Mouse (Mus musculus) C2C12 (cell line): ENCODE results near the gene Hmbs. TPM values are rescaled to one million over a fixed set of nuclear protein-coding genes. Genes with fewer than 3 reads are reported as not detected.
"Not testable (repeated sequence)": the region's sequence is repeated elsewhere in the genome, so short reads cannot be mapped to it uniquely, and the experiment has no call there.

Experiments used
- H3K27me3 ChIP-seq: one replicate; pipeline ENCODE4 v1.6.1; 2011; ENCODE audit not compliant: control insufficient read depth, insufficient read depth, insufficient read length
- H3K36me3 ChIP-seq: one replicate; pipeline ENCODE4 v1.6.1; 2011; ENCODE audit not compliant: control insufficient read depth, insufficient read depth
- H3K4me3 ChIP-seq: one replicate; pipeline ENCODE4 v1.5.1; 2011; ENCODE audit warnings: mild to moderate bottlenecking, control low read depth; ENCODE audit not compliant: poor library complexity, insufficient read depth, severe bottlenecking
- H3K79me2 ChIP-seq: one replicate; pipeline ENCODE4 v1.6.1; 2011; ENCODE audit not compliant: control insufficient read depth, insufficient read depth
- H3K79me3 ChIP-seq: one replicate; pipeline ENCODE4 v1.6.1; 2011; ENCODE audit warnings: low read depth, control low read depth
- H3ac ChIP-seq: one replicate; pipeline ENCODE3; 2011; ENCODE audit warnings: low read depth; ENCODE audit not compliant: control insufficient read depth, insufficient read length
- CEBPB ChIP-seq: IDR thresholded peaks from one replicate; pipeline ENCODE4 v1.6.1; 2011; ENCODE audit warnings: low read depth, mild to moderate bottlenecking, control low read depth, moderate library complexity
- CTCF ChIP-seq: IDR thresholded peaks from one replicate; pipeline ENCODE4 v1.5.1; 2011; ENCODE audit not compliant: control insufficient read depth, insufficient read depth, insufficient read length
- FOSL1 ChIP-seq: IDR thresholded peaks from one replicate; pipeline ENCODE4 v1.8.0; 2011; ENCODE audit warnings: mild to moderate bottlenecking, low read length; ENCODE audit not compliant: poor library complexity, insufficient read depth, severe bottlenecking
- MAX ChIP-seq: IDR thresholded peaks from one replicate; pipeline ENCODE4 v1.6.1; 2011; ENCODE audit warnings: mild to moderate bottlenecking, control low read depth
- MYOD1 ChIP-seq: IDR thresholded peaks from one replicate; pipeline ENCODE4 v1.6.1; 2011; ENCODE audit warnings: low read depth; ENCODE audit not compliant: control insufficient read depth, insufficient read length
- MYOG ChIP-seq: IDR thresholded peaks from one replicate; pipeline ENCODE4 v1.6.1; 2011; ENCODE audit not compliant: control insufficient read depth, insufficient read length; ENCODE audit errors: extremely low read depth
- USF1 ChIP-seq: IDR thresholded peaks from one replicate; pipeline ENCODE4 v1.6.1; 2011; ENCODE audit warnings: low read depth, mild to moderate bottlenecking, control low read depth, moderate library complexity
- polyA plus RNA-seq: library from polyadenylated mRNA; unstranded; fragments of >200 nt; fragmentation: generic; extraction: Trizol; gene quantifications from one replicate; pipeline ENCODE4 v1.2.1, GENCODE M21; 2012; ENCODE audit warnings: missing spikeins

Gene Hmbs
- polyA plus RNA-seq, 1 experiment = 59.6 TPM

DNA sequence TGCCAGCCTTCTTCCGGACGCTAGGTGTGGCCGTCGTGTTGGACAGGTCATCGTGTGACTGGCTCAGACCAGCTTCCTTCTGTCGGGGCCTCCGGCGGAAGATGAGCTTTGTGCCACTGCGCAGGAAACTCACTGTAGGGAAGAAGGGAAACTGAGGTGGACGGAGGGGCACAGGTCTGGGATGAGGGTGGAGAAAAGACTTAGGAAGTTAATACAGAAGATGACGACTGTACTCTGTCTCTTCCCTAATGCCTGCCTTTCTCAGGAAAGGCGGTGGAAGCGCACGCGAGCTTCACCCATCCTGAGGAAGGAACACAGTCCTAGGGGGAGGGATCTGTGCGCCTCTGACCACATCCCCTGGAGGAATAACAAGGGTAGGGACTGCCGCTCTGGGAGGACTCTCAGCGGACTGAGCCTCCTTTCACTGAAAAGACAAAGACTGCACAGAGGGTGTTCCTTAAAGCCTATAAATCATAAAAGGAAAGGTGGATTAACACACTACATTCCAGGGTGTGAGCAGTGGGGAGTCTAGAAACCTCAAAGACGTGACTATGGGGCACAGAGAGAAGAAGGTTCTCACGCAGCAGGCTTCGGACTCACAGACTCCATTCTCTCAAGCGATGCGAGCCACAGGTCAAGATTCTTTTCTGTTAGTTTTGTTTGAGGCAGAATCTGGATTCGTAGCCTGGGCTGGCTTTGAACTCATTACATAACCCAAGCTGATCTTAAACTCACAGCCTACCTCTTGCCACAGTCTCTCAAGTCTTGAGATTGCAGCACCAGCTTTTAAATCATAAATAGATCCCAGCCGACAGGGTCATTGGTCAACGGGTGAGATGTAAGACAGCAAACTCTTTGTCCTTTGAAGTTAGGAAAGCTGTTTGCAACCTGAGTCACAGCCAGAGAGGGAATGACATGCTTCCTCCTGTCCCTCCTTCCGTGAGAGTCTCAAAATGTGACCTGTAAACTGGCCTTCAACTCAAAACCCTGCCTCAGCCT, 32.6 kb downstream of the Hmbs start:
- H3K27me3 ChIP-seq = no peaks in the 10 kb centered on the region
- H3ac ChIP-seq = no peak overlapping the region
- no peaks in the 10 kb centered on the region for H3K79me2 ChIP-seq
- TF ChIP-seq CEBPB (no peak), MYOD1 (no peak), USF1 (no peak), FOSL1 (no peak), CTCF (no peak), MAX (no peak), MYOG (no peak)
- peaks cover 4% of the 10 kb centered on the region for H3K36me3 ChIP-seq
- no peaks in the 10 kb centered on the region for H3K79me3 ChIP-seq
- no peak overlapping the region for H3K4me3 ChIP-seq

DNA sequence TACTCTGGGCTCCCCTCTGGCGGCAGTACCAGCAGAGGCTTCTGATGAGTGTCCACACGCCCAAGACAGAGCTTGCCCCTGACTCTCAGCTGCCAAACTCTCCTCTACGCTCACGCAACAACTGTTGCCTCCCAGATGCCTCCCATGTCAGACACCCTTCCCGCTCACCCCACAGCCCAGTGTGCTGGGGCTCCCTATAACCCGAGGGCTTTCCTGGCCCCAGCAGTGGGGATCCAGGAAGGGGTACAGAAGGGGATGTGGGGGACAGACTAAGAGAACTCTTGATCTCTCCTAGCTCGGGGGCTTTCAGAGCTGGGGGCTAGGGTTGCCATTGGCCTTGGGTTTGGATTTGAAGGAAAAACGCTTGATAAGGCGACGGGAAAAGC, 33.3 kb downstream of the Hmbs start:
- Histone ChIP-seq H3K27me3 (no peaks in the 10 kb centered on the region), H3K4me3 (no peak overlapping the region), H3ac (no peak overlapping the region), H3K79me3 (no peaks in the 10 kb centered on the region), H3K79me2 (no peaks in the 10 kb centered on the region), H3K36me3 (peaks cover 4% of the 10 kb centered on the region)
- no peak for TF ChIP-seq USF1

DNA sequence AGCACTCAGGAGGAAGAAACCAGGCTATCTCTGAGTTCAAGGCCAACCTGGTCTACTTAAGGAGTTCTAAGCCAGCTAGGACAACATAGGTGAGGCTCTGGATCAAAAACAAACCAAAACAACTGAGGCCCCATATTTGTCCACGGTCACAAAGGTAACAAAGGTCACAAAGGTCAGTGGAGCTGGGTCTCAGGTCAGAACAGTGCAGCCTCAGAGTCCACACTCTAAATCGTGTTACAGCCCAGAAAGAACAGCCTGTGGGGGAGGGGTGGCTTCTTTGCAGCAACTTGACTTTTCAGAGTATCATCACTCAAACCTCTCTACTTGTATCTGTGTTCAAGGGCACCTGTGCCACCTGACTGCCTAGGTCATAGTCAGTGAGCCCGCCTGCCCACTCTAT, 34.3 kb downstream of the Hmbs start:
- H3K27me3 ChIP-seq = no peaks in the 10 kb centered on the region
- no peak overlapping the region for H3K4me3 ChIP-seq
- no peak overlapping the region for H3ac ChIP-seq
- peaks cover 4% of the 10 kb centered on the region for H3K79me3 ChIP-seq
- peaks cover 4% of the 10 kb centered on the region for H3K36me3 ChIP-seq
- peaks cover 7% of the 10 kb centered on the region for H3K79me2 ChIP-seq
- no peak for TF ChIP-seq MYOG

DNA sequence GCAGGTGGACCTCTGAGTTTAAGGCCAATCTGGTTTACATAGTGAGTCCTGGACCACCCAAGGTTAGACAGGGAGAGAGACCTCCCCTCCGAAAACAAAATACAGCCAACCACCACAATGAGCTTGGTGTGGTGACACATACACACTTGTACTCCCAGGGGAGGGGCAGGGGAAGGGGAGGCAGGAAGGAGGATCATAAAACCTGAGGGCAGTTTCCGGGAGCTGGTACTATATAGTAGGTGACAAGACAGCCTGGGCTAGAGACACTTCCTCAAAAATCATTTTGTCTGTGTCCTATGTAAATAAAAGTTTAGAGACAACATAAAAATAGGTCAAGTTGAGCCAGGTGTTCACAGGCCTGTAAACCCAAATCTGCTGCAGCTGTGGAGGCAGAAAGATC, 36.8 kb downstream of the Hmbs start:
- peaks cover 29% of the 10 kb centered on the region for H3K79me2 ChIP-seq
- peaks cover 12% of the 10 kb centered on the region for H3K79me3 ChIP-seq
- H3K27me3 ChIP-seq = no peaks in the 10 kb centered on the region
- TF ChIP-seq MAX (no peak), CEBPB (no peak), MYOG (no peak), CTCF (no peak), FOSL1 (no peak), USF1 (no peak), MYOD1 (no peak)
- H3ac ChIP-seq = no peak overlapping the region
- peaks cover 5% of the 10 kb centered on the region for H3K36me3 ChIP-seq
- H3K4me3 ChIP-seq = no peak overlapping the region

DNA sequence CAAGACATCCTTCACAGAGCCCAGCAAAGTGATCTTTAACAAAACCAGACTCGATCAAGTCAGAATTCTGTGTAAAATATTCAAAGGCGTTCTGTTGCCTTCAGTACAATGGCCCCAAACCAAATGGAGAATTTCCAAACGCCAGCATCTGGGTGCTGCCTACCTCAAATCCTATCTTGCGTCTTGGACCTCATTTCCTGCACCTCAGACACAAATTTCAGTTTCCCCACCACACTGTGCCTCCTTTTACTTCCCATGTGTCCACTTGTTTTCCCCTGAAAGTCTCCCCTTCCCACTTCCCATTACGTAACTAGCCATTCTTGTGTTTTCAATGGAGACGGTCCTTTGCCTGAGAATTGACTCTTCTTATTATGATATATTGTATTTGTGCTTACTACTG, 37.5 kb downstream of the Hmbs start:
- H3ac ChIP-seq = no peak overlapping the region
- peaks cover 12% of the 10 kb centered on the region for H3K79me3 ChIP-seq
- H3K36me3 ChIP-seq = peaks cover 12% of the 10 kb centered on the region
- H3K4me3 ChIP-seq = no peak overlapping the region
- H3K27me3 ChIP-seq = no peaks in the 10 kb centered on the region
- TF ChIP-seq FOSL1 = no peak
- no peak for TF ChIP-seq MYOG
- no peak for TF ChIP-seq MAX
- TF ChIP-seq USF1 = no peak
- no peak for TF ChIP-seq CEBPB
- TF ChIP-seq MYOD1 = no peak
- TF ChIP-seq CTCF = no peak
- peaks cover 29% of the 10 kb centered on the region for H3K79me2 ChIP-seq

DNA sequence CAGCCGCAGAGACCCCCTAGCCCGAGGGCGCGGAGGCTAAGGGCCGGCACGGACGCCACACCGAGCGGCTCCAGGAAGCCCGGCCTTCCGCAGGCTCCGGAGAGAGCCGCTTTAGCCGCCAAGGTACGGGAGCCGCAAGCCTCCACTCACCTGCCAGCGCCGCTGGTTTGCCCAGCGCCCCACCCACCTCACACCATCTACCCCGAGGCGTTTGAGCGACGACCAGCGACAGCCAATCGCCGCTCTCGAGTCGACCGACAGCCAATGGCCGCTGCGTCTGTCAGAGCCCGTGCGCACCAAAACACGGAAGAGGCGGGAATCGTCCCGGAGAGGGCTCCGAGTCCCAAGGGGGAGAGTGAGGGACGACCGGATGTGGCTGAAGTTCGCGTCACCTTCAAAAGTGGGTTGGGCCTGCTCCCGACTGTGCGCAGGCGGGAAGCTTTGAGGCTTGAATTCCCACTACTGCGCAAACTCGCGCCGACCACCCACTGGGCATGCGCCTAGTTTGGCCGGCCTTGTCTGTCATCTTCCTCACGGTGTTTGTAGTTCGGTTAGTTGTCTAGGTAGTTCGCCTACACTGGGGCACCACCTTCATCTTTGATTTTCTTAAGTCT, 38.5 kb downstream of the Hmbs start, which contains the start of gene Hinfp:
TSS of gene Hinfp (minus strand) at position 206 of the 614 bp plus-strand sequence.
- Histone ChIP-seq H3ac (peak within 1 kb of the TSS; percentile 87), H3K27me3 (no peaks in the 10 kb centered on the region), H3K79me2 (peaks cover 29% of the 10 kb centered on the region), H3K79me3 (peaks cover 12% of the 10 kb centered on the region), H3K36me3 (peaks cover 19% of the 10 kb centered on the region), H3K4me3 (peak within 1 kb of the TSS; percentile 90)
- peak; percentile 16 for TF ChIP-seq USF1
- peak; percentile 76 for TF ChIP-seq MAX
- TF ChIP-seq MYOD1 = no peak

DNA sequence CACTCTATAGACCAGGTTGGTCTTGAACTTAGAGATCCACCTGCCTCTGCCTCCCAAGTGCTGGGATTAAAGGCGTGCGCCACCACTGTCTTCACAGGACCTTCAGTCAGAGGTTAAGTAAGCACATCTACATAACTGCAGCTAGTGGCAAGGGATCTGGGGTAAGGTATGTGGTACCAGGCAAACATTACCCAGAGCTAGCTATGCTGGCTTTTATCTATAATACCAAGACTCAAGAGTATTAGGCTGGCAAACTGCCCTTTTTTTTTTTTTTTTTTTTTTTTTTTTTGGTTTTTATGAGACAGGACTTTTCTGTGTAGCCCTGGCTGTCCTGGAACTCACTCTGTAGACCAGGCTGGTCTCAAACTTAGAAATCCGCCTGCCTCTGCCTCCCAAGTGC, 44.0 kb downstream of the Hmbs start:
- not testable (repeated sequence) for H3K4me3 ChIP-seq, H3K27me3 ChIP-seq, H3ac ChIP-seq, H3K79me3 ChIP-seq
- peaks cover 56% of the 10 kb centered on the region for H3K36me3 ChIP-seq
- H3K79me2 ChIP-seq = peaks cover 24% of the 10 kb centered on the region
